Mouse (Mus musculus): Measurements from ENCODE around the gene Arl16.

- no peak for TF ChIP-seq CTCF (conservative IDR thresholded peaks at IDR 0.05; ENCODE audit: low read length)
- TF ChIP-seq POU5F1 (IDR thresholded peaks at IDR 0.05; ENCODE audit: borderline replicate concordance, low read length) = no peak
Measured at GRCm38 (mm10) chr11:120447179-120447578, 20.2 kb downstream of the Arl16 start.
